Mouse (Mus musculus) limb, embryonic 13.5 days (tissue): ENCODE data around the gene Phactr3. TPM values are rescaled to one million over a fixed set of nuclear protein-coding genes. Genes with fewer than 3 reads are reported as not detected.

Experiments used
- polyA plus RNA-seq: library from polyadenylated mRNA; unstranded; fragments of >200 nt; fragmentation: Nextera tagmentation; extraction: Ambion mirVana; gene quantifications from 2 replicates; pipeline ENCODE4 v1.2.1, GENCODE M21; 2015

The Phactr3 gene
- polyA plus RNA-seq, 1 experiment from 2014 or later = 1.2 TPM

Other genes starting within 250 kb of the Phactr3 start
- gene Gm14327, start 221.9 kb upstream of the Phactr3 start, polyA plus RNA-seq = 3.7 TPM in 2 replicates
- 0.56 and 0.59 TPM in 2 replicates for gene Zfp972, start 193.4 kb upstream of the Phactr3 start, polyA plus RNA-seq
- 19.0 and 20.5 TPM in 2 replicates for gene Gm14326, start 161.7 kb upstream of the Phactr3 start, polyA plus RNA-seq
- 10.7 and 11.2 TPM in 2 replicates for gene Zfp971, start 95.7 kb upstream of the Phactr3 start, polyA plus RNA-seq
- gene Zfp931, start 40.5 kb upstream of the Phactr3 start, polyA plus RNA-seq = 16.9 and 18.6 TPM in 2 replicates